Mouse (Mus musculus) gastrocnemius, postnatal 4 days (tissue): Measurements from ENCODE around the gene Axin1. TPM values are rescaled to one million over a fixed set of nuclear protein-coding genes. Genes with fewer than 3 reads are reported as not detected.
"Not testable (repeated sequence)": the region's sequence is repeated elsewhere in the genome, so short reads cannot be mapped to it uniquely, and the experiment has no call there.

Experiments
- DNase-seq, 2 experiments: peaks; one replicate each; pipeline ENCODE4 v3.0.0; 2021 to 2022; ENCODE audit warnings: low spot score in 2 of 2, mixed read lengths in 2 of 2
- total RNA-seq, 2 experiments: library from RNA; stranded (reverse); gene quantifications; 2 replicates each; pipeline ENCODE4 v1.2.3; 2021

The Axin1 gene
- total RNA-seq, 2 experiments from 2014 or later: 28.5 to 29.5 TPM

GRCm38 (mm10) chr17:26116503-26117258, 21.8 kb upstream of the Axin1 start:
- DNase-seq: no peak

DNA sequence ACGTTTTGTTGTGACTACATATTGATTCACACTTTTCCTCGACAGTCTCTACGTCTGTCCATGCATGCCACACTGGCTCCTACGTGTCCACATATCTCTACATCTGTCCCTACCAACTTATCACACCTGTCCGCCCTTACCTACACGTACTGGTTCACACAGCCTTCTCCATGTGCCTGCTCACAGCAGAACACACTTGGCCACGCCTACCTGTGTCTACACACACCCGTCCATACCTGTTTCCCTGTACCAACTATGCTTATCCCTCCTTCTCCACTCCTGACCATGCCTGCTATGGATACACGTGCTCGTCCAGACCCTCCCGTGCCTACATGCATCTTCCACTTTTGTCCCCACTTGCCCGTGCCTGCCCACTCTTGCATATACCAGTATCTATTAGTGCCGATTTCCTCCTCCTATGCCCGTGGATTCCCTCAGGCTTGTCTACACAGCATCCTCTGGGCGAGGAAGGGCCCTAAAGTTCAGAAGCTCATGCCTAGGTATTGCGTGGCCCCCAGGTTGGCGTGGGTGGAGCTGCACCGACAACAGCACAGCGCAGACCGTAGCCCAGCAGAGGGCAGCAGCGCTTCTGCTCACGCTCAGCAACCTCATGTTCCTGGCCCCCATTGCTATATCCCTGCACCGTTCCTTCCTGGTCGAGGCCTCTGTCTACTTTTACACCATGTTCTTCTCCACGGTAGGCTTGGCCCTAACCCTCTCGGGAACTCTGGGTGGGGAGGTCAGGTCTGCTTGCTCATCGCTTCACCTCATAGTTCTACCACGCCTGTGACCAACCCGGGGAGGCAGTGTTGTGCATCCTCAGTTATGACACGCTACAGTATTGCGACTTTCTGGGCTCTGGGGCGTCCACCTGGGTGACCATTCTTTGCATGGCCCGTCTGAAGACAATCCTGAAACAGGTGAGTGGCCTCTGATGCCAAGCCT, 18.4 kb upstream of the Axin1 start:
- peak in 1 of 2 experiments; percentile 44 for DNase-seq

GRCm38 (mm10) chr17:26122431-26123140, 15.9 kb upstream of the Axin1 start:
- DNase-seq: no peak

GRCm38 (mm10) chr17:26123267-26123684, 15.2 kb upstream of the Axin1 start, which contains the start of gene Mrpl28:
Gene Mrpl28, plus strand, starts transcription at chr17:26123500.
- DNase-seq: peak; percentile 90 to 96

DNA sequence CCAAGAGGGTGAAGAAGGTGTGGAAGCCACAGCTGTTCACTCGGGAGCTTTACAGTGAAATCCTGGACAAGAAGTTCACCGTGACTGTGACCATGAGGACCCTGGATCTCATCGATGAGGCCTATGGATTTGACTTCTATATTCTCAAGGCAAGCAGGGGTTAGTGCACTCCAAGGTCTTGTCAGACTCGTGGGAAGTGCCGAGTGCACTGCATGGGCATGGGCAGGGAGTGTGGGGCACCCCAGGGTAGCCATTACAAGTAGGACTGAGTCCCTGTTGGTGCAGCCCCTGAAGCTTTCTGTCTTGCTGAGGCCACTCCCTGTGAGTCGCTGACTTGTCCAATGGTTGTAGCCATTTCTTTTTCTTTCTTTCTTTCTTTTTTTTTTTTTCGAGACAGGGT, 13.9 kb upstream of the Axin1 start:
- no peak for DNase-seq

GRCm38 (mm10) chr17:26125226-26125625, 13.3 kb upstream of the Axin1 start:
- no peak for DNase-seq

DNA sequence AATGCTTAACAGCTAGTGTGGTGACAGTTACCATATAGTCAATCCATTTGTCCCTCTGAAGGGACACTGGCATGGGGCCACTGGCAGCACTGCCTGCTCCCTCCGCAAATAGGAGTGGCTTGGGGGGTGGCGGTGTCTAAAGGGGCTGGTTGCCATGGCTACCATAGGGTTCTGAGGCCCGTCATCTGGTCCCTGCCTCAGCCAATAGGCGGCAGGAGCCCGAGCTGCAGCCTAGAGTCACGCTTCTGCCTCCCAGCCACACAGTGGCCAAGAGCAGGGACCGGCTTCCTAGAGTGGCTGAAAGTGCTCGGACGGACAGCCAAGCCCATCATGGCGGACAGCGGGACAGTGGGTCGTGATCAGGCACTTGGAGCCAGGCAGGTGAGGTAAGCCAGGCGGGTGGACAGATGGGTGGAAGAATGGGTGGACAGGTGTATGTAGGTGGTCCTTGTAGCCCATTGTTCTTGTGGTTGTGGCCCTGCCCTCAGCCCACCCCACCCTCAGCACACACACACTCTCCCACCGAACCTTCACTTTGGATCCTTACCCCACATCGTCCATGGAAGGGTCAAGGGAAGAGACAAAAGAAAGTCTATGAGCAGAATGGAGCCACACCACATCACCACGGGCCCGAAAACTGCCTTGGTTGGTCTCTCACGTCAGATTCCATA, 7.3 kb upstream of the Axin1 start:
- no peak for DNase-seq

DNA sequence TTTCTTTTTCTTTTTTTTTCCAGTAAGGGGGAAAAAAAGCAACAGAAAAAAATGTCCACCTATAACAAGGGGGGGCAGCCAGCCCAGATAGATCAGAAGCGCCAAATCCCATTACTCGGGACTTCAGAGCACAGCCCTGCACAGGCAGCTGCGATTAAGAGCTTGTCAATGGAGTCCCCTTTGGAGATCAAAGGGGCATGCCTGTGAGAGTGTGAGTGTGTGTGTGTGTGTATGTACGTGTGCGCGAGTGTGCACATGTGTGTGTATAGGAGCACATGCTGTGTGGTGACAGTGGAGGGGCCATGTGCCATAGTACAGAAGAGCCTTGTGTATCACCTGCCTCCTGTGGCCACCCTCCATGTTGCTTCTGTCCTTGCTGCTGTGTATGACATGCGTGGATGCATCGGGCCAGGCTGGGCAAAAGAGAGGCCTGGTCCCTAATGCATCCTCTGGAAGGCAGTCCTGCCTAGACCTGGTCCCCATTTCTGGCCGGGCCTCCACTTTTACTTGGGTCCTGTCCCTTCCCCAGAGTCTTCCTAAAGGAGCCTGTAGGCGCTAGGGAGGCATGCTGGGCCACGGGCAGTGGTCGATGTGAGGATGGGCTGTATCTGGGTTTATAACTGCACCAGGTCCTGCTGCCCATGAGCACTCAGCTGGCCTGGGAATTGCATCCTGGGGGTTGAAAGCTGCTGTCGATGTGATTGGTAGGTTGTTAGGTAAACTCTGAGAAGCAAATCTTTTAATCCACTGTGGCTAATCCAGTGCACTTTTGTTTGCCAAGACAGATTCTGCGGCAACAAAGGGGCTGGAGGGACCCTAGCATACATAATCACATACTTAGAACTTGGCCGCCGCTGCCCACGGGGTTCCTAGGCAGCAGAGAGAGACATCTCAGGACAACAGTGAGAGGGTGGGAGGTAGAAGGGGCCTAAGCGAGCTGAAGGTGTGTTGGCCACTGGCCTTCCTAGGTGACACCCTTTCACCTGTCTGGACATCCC, 6.3 kb upstream of the Axin1 start:
- DNase-seq: no peak

GRCm38 (mm10) chr17:26137106-26137750, 1.3 kb upstream of the Axin1 start:
- no peak for DNase-seq

DNA sequence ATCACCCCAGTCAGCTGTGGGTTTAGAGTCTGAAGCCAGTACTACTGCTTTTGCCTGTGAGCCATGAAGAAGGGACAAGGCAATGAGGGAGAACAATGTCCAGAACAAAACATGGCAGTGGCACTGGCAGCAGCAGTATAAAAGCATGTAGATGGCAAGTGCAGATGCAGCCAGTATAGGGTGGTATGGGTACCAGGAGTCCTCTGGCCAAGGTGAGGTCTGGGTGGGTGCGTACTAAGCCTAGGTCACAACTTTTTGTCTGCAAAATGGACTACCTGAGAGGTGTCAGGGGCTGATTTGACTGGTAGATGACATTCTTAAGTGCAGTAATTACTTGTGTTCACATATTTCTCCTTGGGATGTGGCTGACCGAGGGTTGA, 747 bp upstream of the Axin1 start:
- DNase-seq: no peak

DNA sequence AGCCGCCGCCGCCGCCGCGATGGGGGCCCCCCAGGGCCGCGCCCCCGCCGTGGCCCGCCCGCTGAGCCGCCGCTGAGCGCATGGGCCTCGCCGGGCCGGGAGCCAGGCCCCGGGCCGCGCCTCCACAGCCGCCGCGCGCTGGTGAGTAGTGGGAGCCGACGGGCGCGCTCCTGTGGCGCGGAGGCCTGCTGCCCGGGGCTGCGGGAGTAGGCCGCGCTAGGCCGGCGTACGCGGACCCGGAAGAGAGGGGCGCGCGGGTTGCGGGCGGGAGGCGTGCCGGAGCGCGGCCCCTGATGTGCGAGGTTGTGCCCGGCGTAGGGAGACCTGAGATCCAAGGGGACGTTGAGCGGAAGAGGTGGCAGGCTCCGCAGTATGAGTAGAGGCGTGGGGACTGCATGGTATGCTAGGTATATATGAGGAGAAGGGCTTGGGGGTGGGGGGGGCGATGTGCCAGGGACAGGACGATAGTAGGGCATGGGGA, 453 bp downstream of the Axin1 start:
- peak; percentile 47 to 68 for DNase-seq

DNA sequence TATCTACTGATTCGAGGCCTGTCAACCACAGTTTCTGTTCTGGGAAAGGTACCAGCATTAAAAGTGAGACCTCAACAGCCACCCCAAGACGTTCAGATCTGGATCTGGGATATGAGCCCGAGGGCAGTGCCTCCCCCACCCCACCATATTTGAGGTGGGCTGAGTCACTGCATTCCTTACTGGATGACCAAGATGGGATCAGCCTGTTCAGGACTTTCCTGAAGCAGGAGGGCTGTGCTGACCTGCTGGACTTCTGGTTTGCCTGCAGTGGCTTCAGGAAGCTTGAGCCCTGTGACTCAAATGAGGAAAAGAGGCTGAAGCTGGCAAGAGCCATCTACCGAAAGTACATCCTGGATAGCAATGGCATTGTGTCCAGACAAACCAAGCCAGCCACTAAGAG, 4.3 kb downstream of the Axin1 start:
- no peak for DNase-seq

GRCm38 (mm10) chr17:26143386-26143785, 4.9 kb downstream of the Axin1 start:
- DNase-seq: no peak

- DNase-seq: no peak
These were observed 10.6 kb downstream of the Axin1 start for GRCm38 (mm10) chr17:26149056-26149455.

DNA sequence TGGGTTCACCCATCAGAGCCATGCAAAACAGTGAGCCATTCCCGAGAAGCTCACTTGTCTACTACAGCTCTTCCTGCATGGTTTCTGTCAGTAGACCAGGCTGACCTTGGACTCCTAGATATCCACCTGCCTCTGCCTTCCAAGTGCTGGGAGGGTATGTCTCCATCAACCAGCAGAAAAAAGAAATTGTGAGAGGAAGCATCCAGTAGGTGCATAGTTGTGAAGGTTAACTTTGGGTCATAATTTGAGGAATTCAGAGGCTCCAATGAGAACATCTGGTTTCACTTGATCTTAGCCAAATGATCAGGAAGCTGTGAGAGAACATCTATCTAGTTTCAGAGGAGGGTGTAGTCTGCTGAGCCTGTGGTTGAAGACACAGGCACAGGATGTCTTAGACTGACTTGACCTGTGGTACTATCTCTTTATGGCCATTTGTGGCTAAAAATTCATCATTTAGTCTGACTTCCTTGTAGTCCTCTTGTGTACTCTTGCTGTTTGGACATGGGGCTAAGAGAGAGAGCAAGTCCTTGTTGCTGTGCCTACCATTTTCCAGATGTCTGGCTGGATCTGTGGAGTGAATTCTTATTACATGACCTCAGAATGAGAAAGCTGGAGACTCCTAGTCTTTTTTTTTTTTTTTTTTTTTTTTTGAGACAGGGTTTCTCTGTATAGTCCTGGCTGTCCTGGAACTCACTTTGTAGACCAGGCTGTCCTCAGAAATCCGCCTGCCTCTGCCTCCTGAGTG, 13.6 kb downstream of the Axin1 start:
- no peak for DNase-seq

DNA sequence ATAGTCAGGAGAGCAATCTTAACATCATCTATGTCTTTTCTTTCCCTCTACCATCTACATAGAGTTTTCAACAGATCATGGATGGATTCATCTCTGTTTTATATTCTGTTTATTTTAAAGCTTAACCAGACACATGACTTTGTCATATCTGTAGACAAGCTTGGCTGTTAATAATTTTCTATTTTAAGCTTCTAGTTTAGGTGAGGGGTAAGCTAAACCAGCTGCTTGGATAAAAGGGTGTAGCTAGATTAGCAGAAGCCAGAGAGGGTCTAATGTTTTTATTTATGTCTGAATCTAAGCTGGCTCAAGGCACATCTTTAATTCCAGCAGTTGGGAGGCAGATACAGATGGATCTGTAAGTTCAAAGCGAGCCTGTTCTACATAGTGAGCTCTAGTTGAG, 24.2 kb downstream of the Axin1 start:
- DNase-seq: no peak

DNA sequence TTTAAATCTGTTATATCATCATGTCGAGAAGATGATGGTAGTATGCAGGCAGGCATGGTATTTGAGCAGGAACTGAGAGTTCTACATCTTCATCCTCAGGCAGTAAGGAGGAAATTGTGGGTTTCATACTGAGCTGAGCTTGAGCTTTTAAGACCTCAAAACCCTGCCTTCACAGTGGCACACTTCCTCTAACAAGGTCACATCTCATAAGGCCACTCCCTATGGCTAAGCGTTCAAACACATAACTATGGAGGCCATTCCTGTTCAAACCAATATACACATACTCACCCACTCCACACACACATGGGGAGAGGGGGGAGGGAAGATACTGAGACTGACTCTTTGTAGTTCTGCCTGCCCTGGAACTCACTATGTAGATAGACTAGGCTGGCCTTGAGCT, 29.6 kb downstream of the Axin1 start:
- DNase-seq: no peak

DNA sequence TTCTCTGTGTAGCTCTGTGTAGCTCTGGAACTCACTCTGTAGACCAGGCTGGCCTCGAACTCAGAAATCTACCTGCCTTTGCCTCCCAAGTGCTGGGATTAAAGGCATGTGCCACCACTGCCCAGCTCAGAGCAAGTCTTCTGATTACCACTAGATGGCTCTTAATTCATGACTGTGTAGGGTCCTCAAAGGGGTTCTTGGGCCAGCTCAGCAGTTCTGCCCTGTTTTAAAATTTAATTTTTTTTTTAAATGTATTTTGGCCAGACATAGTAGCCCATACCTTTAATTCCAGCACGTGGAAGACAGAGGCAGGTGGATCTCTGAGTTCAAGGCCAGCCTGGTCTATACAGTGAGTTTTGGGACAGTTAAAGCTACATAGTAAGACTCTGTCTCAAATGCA, 36.8 kb downstream of the Axin1 start:
- not testable (repeated sequence) for DNase-seq
